Mouse (Mus musculus) hindbrain, embryonic 14.5 days (tissue): Measurements from ENCODE around the gene Tnfsf11. TPM values are rescaled to one million over a fixed set of nuclear protein-coding genes. Genes with fewer than 3 reads are reported as not detected.
A peak's percentile ranks its signal among the peaks of the same experiment; 100 is the strongest.

Source experiments
- ATAC-seq: fragments of 200-750 bp; cut with Nextera tagmentation; 2 replicates; pipeline ENCODE4 v1.8.0; 2017; ENCODE audit warnings: moderate number of reproducible peaks, mild to moderate bottlenecking, moderate TSS enrichment, moderate library complexity; ENCODE audit not compliant: low FRiP score
- DNase-seq: peaks from one replicate; pipeline ENCODE4 v3.0.0-alpha.2; 2015; ENCODE audit warnings: low spot score
- H3K27ac ChIP-seq: fragments of 300-500 bp; sonication (generic); 2 replicates; pipeline ENCODE4 v1.5.1; 2014; ENCODE audit warnings: mild to moderate bottlenecking, moderate library complexity
- H3K27me3 ChIP-seq: fragments of 300-500 bp; sonication (generic); 2 replicates; pipeline ENCODE4 v1.6.1; 2014; ENCODE audit warnings: mild to moderate bottlenecking, low read length, mixed read lengths; ENCODE audit not compliant: control insufficient read depth, insufficient read depth
- H3K36me3 ChIP-seq: fragments of 300-500 bp; sonication (generic); replicated peaks from 2 replicates; pipeline ENCODE4 v1.6.1; 2014; ENCODE audit not compliant: control insufficient read depth, insufficient read depth
- H3K4me1 ChIP-seq: fragments of 300-500 bp; sonication (generic); replicated peaks from 2 replicates; pipeline ENCODE4 v1.6.1; 2014; ENCODE audit warnings: antibody characterized with exemption, low read length, mixed read lengths; ENCODE audit not compliant: control insufficient read depth, insufficient read depth
- H3K4me2 ChIP-seq: fragments of 300-500 bp; sonication (generic); replicated peaks from 2 replicates; pipeline ENCODE4 v1.6.1; 2014; ENCODE audit warnings: mild to moderate bottlenecking, moderate library complexity
- H3K4me3 ChIP-seq: fragments of 300-500 bp; sonication (generic); replicated peaks from 2 replicates; pipeline ENCODE4 v1.5.1; 2014; ENCODE audit warnings: mild to moderate bottlenecking, low read length
- H3K9ac ChIP-seq: fragments of 300-500 bp; sonication (generic); 2 replicates; pipeline ENCODE4 v1.6.1; 2014
- H3K9me3 ChIP-seq: fragments of 300-500 bp; sonication (generic); 2 replicates; pipeline ENCODE4 v1.6.1; 2016; ENCODE audit warnings: low read length; ENCODE audit not compliant: control insufficient read depth
- WGBS: fragments of 180-500 bp; shearing (Covaris S2); extraction: QIAGEN DNeasy Blood & Tissue Kit; methylation state at CpG from one replicate; pipeline ENCODE4 v1.1.7; 2014; 5-methylcytosine and 5-hydroxymethylcytosine counted together
- polyA plus RNA-seq: library from polyadenylated mRNA; unstranded; fragments of >200 nt; fragmentation: Nextera tagmentation; extraction: Ambion mirVana; gene quantifications from 2 replicates; pipeline ENCODE4 v1.2.1, GENCODE M21; 2014

The Tnfsf11 gene
- polyA plus RNA-seq, 1 experiment from 2014 or later, result 0.20 TPM

DNA sequence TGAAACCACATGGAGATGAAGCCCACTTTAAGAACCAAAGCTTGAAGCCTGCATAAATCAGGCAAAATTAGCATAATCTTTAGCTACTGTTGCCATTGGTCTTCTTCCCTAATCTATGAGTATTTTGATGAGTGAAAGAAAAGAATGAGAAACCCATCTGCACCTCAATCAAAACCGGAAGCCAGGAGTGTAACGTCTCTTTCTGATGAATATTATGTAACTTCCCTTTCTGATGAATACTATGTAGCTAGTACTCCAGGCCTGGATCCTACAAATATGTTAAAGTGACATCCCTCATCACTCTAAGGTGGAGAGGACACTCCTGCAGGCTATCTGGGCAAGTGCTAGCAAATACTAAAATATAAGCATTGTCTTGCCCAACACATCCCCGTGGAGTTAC is 6.9 kb downstream of the Tnfsf11 start:
- DNase-seq, result no peak
- WGBS, result 89% methylated on average over 3 of the region's 3 CpGs
- Histone ChIP-seq H3K4me3 (no peak overlapping the region), H3K27ac (no peak overlapping the region), H3K4me1 (no peaks in the 10 kb centered on the region), H3K27me3 (peaks cover 4% of the 10 kb centered on the region; the same call in 1 of the 2 replicates), H3K9me3 (no peaks in the 10 kb centered on the region), H3K9ac (no peak overlapping the region), H3K36me3 (no peaks in the 10 kb centered on the region), H3K4me2 (no peak overlapping the region)
- no peak for ATAC-seq

DNA sequence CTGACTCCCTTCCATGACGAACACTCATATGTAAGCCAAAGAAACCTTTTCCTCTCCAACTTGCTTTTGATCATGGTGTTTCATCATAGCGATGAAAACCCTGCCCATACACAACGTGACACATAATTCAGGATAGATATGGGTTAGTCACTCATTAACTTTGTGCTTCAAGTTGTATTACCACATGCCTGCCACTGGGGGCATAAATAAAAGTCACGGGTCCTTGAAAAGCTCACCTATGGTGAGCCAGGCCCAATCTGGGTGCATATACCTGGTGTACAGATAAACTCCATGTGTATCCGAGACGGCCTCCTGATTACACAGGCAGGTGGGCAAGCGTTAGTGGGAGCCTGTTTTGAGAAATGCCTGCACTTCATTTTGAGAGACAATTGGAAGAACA is 15.2 kb downstream of the Tnfsf11 start:
- Histone ChIP-seq H3K9ac (no peak overlapping the region), H3K9me3 (no peaks in the 10 kb centered on the region), H3K27me3 (no peaks in the 10 kb centered on the region), H3K4me1 (0 out of 2 replicates have a peak, but pooled peaks cover 14% of the 10 kb centered on the region), H3K36me3 (no peaks in the 10 kb centered on the region), H3K4me2 (no peak overlapping the region), H3K4me3 (no peak overlapping the region), H3K27ac (no peak overlapping the region)
- no peak for DNase-seq
- ATAC-seq, result no peak
- 92% methylated on average over 7 of the region's 7 CpGs for WGBS

DNA sequence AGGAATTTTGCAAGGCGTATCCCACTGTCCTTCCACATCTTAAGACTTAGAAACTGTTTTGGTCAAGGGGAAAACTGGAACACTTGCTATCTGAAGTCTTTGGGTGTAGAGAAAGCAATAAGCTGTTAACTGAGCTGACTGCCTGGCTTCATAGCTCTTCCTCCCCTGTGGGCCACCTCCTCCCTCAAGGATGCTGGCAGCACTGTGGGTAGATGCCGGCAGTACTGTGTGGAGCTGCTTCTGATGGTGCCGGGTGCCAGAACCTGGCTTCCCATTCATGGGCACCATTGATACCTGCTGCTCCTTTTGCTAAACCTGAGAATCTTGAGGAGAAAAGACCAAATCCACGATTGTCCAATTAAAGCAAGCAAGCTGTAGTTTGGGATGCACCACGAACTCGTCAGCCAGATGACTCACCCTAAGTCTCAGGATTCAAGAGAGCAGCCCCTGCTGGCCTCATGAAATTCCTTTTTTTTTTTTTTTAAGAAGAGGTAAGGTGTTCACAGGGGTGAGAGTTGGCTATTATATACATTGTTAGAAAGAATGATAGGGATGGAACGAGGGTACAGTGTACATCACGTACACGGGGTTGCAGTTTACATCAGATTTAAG is 17.8 kb downstream of the Tnfsf11 start:
- no peaks in the 10 kb centered on the region for H3K9me3 ChIP-seq
- H3K27me3 ChIP-seq, result no peaks in the 10 kb centered on the region
- no peak overlapping the region for H3K27ac ChIP-seq
- no peak for DNase-seq
- 66% methylated on average over 9 of the region's 9 CpGs for WGBS
- H3K36me3 ChIP-seq, result no peaks in the 10 kb centered on the region
- no peak overlapping the region for H3K4me2 ChIP-seq
- ATAC-seq, result no peak
- H3K4me1 ChIP-seq, result peaks cover 20% of the 10 kb centered on the region; the same call in 1 of the 2 replicates
- H3K4me3 ChIP-seq, result no peak overlapping the region
- no peak overlapping the region for H3K9ac ChIP-seq

DNA sequence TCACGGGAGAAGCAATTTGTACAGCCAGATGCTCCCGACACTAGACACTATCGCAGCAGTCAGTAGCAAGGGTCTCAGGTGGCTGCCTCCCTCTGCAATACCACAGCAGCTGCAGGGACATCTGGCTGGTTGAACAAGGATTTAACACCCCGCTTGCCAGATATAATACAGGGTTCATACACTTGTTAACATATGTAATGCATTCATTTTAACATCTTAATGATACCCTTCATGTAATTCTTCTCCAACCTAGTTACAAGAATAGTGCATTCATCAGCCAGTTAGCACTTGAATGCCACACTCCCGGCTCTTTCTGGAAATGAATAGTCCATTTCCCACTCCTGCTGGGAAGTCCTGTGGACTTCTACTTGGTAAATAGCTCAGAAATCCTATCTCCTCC is 18.9 kb downstream of the Tnfsf11 start:
- H3K4me1 ChIP-seq, result peaks cover 20% of the 10 kb centered on the region; the same call in 1 of the 2 replicates
- DNase-seq (peak; percentile 46), ATAC-seq (no peak)
- H3K36me3 ChIP-seq, result no peaks in the 10 kb centered on the region
- no peaks in the 10 kb centered on the region for H3K9me3 ChIP-seq
- H3K4me3 ChIP-seq, result no peak overlapping the region
- no peaks in the 10 kb centered on the region for H3K27me3 ChIP-seq
- no peak overlapping the region for H3K4me2 ChIP-seq
- no peak overlapping the region for H3K9ac ChIP-seq
- 8% methylated on average over 5 of the region's 5 CpGs for WGBS
- no peak overlapping the region for H3K27ac ChIP-seq

DNA sequence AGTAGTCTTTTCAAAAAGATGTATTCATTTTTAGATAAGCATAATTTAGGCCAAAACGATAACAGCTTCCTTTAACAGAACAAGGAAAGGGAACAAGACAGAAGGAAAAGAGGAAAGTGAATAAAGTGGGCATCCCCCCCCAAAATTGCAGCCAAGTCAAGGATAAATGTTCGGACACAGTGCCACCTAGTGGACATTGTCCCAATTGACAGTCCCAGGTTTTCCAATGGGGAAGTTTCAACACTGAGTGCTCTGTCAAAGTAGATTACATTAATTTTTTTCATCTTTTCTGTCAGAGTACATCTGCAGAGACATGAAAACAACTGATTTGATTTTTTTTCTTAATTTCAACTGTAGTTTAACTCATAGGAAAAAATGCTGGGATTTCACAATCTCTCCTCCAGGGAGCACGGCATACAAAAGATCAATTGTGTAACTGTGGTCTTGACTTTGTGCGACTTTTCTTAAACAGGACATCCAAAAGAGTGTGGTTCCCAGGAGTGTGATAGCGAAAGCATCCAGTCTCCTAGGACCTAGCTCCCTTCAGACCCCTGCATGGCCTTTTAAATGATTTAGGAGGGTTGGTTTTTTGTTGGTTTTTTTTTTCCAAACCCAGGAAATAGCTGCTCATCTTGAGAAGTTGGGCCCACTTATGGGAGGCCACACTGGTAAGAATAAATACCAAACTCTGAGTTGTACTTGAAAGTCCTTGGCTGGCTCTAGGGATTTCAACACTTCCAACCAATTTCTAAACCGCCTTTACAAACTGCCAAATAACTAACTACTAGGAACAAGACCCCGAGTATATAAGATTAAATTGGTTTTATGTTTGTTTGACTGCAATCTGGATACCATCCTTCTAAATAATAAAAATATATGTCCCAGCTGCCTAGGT is 19.7 kb downstream of the Tnfsf11 start:
- Histone ChIP-seq H3K36me3 (no peaks in the 10 kb centered on the region), H3K9me3 (no peaks in the 10 kb centered on the region), H3K4me3 (no peak overlapping the region), H3K27me3 (no peaks in the 10 kb centered on the region), H3K9ac (no peak overlapping the region), H3K27ac (no peak overlapping the region), H3K4me1 (peaks cover 20% of the 10 kb centered on the region; the same call in 1 of the 2 replicates), H3K4me2 (no peak overlapping the region)
- ATAC-seq (no peak), DNase-seq (peak; percentile 91)
- 29% methylated on average over 7 of the region's 7 CpGs for WGBS

DNA sequence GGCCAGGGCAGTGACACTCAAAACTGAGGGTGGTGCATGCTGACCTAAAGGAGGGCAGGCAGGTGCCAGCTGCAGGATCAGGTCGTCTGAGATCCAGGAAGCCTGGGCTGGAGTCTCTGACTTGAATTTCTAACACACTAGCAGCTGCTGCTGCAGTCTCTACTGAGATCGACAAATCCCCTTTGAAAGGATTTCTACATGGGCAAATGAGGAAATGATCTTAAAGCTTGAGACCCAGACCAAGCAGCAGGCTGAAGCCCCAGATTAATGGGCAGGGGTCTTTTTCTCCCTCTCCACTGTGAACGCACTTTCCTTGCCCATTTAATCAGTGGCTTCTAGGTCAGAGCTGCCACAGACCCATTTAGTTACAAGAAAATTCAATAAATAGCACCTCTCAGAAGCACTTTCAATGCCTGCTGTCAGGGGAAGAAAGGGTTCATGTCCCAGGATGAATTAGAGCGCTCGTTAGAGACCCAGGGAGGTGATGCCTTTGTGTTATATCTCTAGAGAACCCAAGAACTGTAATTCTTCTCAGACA is 21.8 kb downstream of the Tnfsf11 start:
- H3K27ac ChIP-seq, result no peak overlapping the region
- no peak overlapping the region for H3K4me2 ChIP-seq
- DNase-seq, result no peak
- H3K36me3 ChIP-seq, result no peaks in the 10 kb centered on the region
- H3K4me1 ChIP-seq, result peaks cover 20% of the 10 kb centered on the region; the same call in 1 of the 2 replicates
- ATAC-seq, result no peak
- no peaks in the 10 kb centered on the region for H3K9me3 ChIP-seq
- 20% methylated on average over 5 of the region's 5 CpGs for WGBS
- H3K4me3 ChIP-seq, result no peak overlapping the region
- H3K27me3 ChIP-seq, result no peaks in the 10 kb centered on the region
- H3K9ac ChIP-seq, result no peak overlapping the region

DNA sequence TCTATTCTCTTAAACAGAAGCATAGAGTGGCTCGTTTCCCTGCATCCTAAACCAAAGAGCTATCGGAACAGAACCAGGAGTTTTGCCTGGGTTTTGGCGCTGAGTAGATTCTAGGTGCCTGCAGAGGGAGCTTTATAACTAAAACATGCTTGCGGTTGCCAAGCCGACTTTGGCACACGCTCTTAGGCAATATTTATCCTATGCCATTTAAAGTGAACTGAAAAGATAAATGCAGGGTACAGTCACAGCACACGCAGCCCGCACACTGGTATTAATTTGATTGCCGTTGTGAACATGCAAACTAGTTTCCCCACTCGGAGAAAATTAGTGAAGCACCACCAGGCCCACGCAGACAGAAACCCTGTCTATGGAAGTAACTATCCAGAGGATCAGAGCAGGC is 25.4 kb downstream of the Tnfsf11 start:
- no peaks in the 10 kb centered on the region for H3K27me3 ChIP-seq
- DNase-seq, result no peak
- no peak overlapping the region for H3K4me3 ChIP-seq
- ATAC-seq, result no peak
- no peak overlapping the region for H3K27ac ChIP-seq
- H3K9me3 ChIP-seq, result no peaks in the 10 kb centered on the region
- no peaks in the 10 kb centered on the region for H3K36me3 ChIP-seq
- no peak overlapping the region for H3K4me2 ChIP-seq
- no peak overlapping the region for H3K9ac ChIP-seq
- WGBS, result 67% methylated on average over 11 of the region's 11 CpGs
- peaks cover 6% of the 10 kb centered on the region; the same call in 1 of the 2 replicates for H3K4me1 ChIP-seq

DNA sequence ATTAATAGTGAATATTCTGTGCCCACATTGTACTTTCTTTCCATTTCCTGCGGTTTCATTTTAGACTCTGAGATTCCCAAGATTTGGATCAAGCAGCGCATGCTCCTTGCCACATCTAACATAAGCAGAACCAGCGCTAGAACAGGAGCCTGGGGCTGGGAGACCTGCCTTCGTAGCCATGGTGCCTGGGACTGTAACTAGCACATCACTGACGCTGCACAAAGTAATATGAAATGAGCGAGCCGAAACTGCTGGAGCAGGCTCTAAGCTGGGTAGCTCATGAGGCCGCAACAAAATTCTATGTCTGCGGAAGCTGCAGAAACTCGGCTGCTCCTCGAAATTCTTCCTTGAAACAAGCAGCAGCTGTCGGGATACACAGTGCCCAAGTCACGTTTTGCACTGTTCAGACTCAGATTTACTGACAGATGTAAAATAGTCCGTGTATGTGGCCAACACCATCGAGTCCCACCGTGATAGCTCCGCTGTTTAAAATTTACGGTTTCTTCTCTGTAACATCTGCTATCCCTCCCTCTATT is 31.4 kb downstream of the Tnfsf11 start:
- Histone ChIP-seq H3K9ac (no peak overlapping the region), H3K27ac (no peak overlapping the region), H3K36me3 (no peaks in the 10 kb centered on the region), H3K4me2 (no peak overlapping the region), H3K4me1 (0 out of 2 replicates have a peak, but pooled peaks cover 8% of the 10 kb centered on the region), H3K9me3 (no peaks in the 10 kb centered on the region), H3K27me3 (no peaks in the 10 kb centered on the region), H3K4me3 (no peak overlapping the region)
- ATAC-seq (no peak), DNase-seq (no peak)
- WGBS, result 74% methylated on average over 18 of the region's 18 CpGs

DNA sequence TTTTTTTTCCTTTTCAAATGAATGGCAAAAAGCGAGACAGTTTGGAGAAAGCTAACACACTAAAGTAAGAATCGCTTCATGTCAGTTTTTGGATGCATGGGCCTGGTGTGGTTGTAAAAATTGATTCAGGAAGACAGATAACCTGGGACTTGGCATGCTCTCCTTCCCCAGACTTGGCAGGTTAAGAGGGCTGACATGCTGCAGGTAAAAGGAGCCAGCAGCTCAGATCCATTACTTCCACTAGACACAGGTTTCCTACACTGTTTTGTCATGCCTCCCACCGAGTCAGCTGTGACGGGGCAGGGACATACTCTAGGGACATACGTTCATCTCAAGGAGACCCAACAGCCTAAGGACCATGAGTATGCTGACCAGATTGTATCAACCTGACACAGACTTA is 33.0 kb downstream of the Tnfsf11 start:
- DNase-seq (no peak), ATAC-seq (no peak)
- no peaks in the 10 kb centered on the region for H3K9me3 ChIP-seq
- no peaks in the 10 kb centered on the region for H3K27me3 ChIP-seq
- H3K9ac ChIP-seq, result no peak overlapping the region
- 0 out of 2 replicates have a peak, but pooled peaks cover 8% of the 10 kb centered on the region for H3K4me1 ChIP-seq
- H3K4me3 ChIP-seq, result no peak overlapping the region
- WGBS, result 89% methylated on average over 5 of the region's 5 CpGs
- H3K4me2 ChIP-seq, result no peak overlapping the region
- H3K36me3 ChIP-seq, result no peaks in the 10 kb centered on the region
- H3K27ac ChIP-seq, result no peak overlapping the region
